Mouse (Mus musculus): ENCODE results near the gene Cmah.

The Cmah gene

DNA sequence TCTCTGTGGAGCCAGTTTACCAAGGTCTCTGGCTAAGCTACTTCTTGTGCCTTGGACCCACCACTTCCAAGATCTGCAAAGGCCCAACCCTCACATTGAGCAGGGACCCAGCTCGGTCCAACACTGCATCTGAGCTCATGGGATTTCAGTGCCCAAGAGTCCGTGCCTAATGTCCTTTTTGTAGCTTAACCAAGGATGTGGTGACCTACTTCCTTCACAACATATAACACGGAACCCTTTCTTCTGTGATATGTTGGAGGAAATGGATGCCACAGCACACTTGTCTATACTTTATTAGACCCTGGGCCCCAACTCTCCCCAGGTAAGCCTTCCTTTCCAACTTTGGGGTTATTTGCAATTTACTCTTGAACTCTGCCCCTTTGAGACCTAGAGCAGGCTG, 186.5 kb downstream of the Cmah start:
- in situ Hi-C loops (cut with MboI, MseI), result no loop called here

DNA sequence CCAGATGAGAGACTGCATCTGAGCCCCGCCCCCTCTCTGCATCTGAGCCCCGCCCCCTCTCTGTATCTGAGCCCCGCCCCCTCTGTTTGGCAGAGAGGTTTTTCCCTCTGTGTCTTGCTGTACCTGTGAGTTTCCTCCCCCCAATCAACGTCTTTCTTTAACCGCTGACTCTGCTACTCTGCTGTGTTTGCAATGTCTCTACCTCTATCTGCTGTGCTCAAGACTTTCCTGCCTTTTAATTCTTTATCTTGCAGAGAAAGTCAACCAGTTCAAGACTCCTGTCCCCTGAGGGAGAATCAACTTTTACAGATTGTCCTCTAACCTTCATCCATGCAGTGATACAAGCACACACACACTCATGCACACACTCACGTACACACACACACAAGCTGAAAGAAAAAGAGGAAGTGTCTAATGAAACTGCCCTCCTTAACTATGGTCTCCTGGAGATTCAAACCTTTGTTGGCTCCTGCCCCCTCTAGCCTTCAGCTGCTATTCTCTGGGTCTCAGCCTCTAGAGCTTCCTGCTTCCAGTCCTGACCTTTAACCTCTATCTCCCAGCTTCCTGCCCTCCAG, 188.0 kb downstream of the Cmah start:
- in situ Hi-C loops (cut with MboI, MseI), result loop anchor here (5.0 kb wide), 1 partner anchor 172 kb away; no protein-coding TSS in a partner anchor

DNA sequence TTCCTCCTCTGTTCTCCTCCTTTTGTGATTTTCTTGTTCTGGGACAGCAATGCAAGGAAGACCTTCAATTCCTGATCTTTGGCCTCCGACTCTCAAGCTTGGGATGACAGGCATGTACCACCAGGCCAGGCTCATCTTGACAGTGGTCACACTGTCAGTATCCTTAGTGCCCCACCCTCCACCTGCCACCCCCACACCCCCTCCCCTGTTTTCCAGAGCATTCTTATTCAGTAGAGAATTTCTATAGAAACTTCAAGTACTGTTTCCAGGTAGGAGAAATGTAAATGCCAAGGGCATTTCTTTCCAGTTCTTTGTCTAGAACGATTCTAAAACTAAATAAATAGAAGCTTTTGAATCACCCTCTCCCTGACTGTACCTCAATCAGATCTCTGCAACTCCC, 190.6 kb downstream of the Cmah start:
- in situ Hi-C loops (cut with MboI, MseI), result loop anchor here (5.0 kb wide), 1 partner anchor 170 kb away; no protein-coding TSS in a partner anchor

DNA sequence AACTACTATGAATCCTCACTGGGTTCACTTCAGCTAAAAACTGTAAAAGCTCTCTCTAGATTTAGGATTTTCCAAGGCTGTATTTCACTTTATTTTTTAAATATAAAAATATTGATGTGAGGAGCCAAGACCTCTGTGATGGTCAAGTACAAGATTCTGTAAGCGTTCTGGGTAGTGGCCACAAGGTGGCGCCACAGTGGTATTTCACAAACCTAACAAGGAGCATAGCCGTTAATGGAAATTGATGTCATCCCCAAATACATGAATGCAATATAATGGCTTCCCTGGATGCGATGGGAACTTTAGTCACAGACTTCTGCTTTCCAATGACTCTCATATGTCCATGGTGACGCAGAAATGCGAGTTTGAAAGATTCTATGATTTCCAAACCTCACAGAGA, 191.7 kb downstream of the Cmah start:
- in situ Hi-C loops (cut with MboI, MseI), result loop anchor here (5.0 kb wide), 1 partner anchor 168 kb away; no protein-coding TSS in a partner anchor

DNA sequence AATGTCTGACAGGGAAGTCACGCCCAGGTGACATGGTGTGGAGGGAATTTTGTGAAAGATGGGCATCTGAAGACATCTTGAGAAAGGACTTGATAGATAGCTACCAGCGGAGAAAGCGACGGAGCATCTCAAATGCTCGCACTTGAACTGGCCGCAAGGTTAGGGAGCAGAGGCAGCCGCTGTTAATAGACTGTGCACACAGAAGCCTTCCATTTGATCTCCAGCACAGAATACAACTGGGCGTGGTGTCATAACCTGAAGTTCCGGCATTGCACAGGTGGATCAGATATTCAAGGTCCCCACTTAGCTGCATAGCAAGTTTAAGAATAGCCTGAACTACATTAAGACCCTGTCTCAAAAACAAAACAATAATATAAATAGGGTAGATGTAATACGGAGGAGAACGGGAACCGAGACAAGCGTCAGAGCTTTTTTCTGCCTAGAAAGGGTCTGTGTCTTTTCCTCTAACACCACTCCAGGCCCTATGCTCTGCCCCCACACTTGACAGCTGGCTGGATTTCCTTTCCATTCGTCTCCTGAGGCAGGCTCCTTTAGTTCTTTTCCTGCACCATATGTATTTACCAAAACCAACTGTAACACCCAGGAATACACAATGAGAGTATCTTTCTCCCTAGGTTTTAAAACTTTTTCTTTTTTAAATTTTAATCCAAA, 192.9 kb downstream of the Cmah start:
- in situ Hi-C loops (cut with MboI, MseI), result loop anchor here (5.0 to 10.0 kb wide), 2 partner anchors 75 to 167 kb away; no protein-coding TSS in a partner anchor

DNA sequence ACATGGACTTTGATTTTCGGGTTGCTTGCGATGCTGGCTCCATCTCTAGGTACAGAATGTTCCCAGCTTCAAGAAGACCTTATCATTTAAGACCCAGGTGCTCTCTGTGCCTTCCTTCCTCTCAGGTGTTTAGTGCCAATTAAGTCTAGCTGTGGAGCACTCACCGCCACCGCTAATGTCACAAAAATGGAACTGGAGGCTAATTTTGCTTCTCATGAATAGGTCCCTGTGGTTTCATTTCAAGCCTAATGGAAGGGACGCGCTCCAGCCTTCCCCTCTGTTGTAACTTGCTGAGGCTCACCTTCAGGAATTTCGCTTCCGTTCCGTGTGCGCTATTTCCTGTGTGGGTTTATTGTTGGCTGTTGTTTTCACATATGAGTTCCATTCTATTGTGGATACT, 193.6 kb downstream of the Cmah start:
- in situ Hi-C loops (cut with MboI, MseI), result loop anchor here (10.0 kb wide), 1 partner anchor 74 kb away; no protein-coding TSS in a partner anchor

GRCm38 (mm10) chr13:24521446-24522342, 194.5 kb downstream of the Cmah start:
- in situ Hi-C loops (cut with MboI, MseI), result loop anchor here (10.0 kb wide), 1 partner anchor 73 kb away; no protein-coding TSS in a partner anchor

DNA sequence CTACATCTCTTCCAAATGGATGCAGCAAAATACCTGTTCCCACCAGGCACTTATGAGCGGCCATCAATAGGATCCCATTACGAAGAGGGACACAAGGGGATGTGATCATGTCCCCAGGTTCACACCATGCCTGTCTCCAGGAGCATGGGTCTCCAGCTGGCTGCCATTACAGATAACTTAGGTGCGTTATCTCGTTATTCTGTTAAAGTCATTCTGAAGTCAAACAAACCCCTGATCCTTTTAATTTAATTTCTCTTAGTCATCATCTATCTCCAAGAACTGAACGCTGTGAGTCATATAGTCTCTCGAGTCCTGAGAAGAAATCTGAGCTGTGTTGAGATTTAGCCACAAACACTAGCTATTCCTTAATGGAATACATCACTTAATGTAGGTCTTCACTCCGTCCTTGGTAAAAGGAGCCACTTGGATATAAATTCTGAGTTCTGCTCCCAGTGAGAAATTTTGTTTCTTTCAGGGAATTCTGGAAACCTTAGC, 195.2 kb downstream of the Cmah start:
- in situ Hi-C loops (cut with MboI, MseI), result loop anchor here (10.0 kb wide), 1 partner anchor 72 kb away; no protein-coding TSS in a partner anchor

DNA sequence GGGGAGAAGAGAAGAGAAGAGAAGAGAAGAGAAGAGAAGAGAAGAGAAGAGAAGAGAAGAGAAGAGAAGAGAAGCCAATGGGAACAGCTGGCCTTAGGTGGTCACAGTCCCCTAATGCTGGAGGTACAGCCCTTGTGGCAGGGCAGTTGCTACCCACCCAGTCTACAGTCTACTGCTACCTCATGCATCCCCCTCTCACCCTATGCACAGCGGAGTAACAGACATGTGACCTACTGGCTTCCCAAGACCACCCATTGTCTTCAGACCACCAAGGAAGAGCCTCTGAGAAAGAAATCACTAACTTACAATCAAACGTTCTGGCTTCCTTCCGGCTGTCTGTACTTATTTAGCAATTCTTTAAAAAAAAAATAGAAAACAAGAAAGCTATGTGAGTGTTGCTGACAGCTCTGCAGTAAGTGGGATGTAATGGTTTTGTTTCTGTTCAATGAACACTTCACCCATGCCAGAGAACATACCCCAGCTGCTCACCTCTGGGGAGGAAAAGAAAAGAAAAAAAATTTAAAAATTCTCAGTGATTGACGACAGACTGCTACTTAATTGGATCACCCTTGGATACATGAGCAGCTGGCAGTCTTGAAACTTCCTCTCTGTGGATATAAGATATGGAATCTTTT, 196.5 kb downstream of the Cmah start:
- in situ Hi-C loops (cut with MboI, MseI), result loop anchor here (10.0 kb wide), 1 partner anchor 71 kb away; no protein-coding TSS in a partner anchor

GRCm38 (mm10) chr13:24524468-24524867, 197.3 kb downstream of the Cmah start:
- in situ Hi-C loops (cut with MboI, MseI), result loop anchor here (10.0 kb wide), 1 partner anchor 70 kb away; no protein-coding TSS in a partner anchor

GRCm38 (mm10) chr13:24525551-24525950, 198.3 kb downstream of the Cmah start:
- in situ Hi-C loops (cut with MboI, MseI), result loop anchor here (10.0 kb wide), 1 partner anchor 69 kb away; no protein-coding TSS in a partner anchor

DNA sequence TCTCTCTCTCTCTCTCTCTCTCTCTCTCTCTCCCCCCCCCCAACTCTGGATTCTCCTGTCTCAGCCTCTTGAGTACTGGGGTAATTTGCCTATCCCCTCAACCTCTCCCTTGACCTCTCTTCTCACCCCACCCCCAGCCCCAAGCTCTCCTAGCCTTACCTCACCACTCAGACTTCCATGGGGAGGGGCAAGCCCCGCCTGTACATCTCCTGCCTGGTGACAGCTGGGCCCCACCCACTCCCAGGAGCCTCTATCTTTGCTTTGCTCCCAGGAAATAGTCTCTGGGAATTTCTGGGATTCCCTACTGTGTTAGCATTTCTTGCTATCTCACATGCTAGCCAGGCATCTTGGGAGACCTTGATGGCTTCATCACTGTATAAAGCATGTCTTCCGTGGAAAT, 199.7 kb downstream of the Cmah start:
- in situ Hi-C loops (cut with MboI, MseI), result loop anchor here (10.0 kb wide), 1 partner anchor 68 kb away; no protein-coding TSS in a partner anchor

Measured in T-helper 2 cell (primary cell).